Comparison of ENCODE assay signal across 7 mouse cellular contexts in genomic region chr11:60175371-60176181, GRCm38 (mm10). TPM values are rescaled to one million over a fixed set of nuclear protein-coding genes. Genes with fewer than 3 reads are reported as not detected.
DNase-seq lines count a peak whose midpoint lies in the region; ATAC-seq lines count a peak whose summit lies in the region.

No protein-coding gene starts in this region.

- ATAC-seq in megakaryocyte, adult 5-6 weeks (ENCODE audit: poor library complexity, severe bottlenecking), result peak; percentile 31

- DNase-seq in adrenal gland, adult 18-20 months (ENCODE audit: low spot score in 2 of 2), result peak; percentile 51 to 59
- DNase-seq in cerebellum, postnatal 36 days, result peak; percentile 75 to 79
- peak; percentile 76 for DNase-seq in gastrocnemius, postnatal 14 days
- DNase-seq in induced T-regulatory cell, adult 2 months (ENCODE audit: low read depth), result peak; percentile 51
- peak; percentile 69 to 83 for DNase-seq in left cerebral cortex, adult 9 months (ENCODE audit: low spot score in 2 of 2)
- peak; percentile 84 for DNase-seq in right cerebral cortex, postnatal 25 days

- intact Hi-C loops in gastrocnemius, postnatal 14 days (cut with DNase I; ENCODE audit: low total_unique reads), result loop anchor here (5.0 kb wide), 1 partner anchor 33 kb away; no protein-coding TSS in a partner anchor

RNA-seq across cellular contexts. Expression of gene Srebf1, which starts 46.8 kb away (rescaled TPM):
- 100 to 1,000 TPM; 141 to 185 TPM for total RNA-seq in adrenal gland, adult 18-20 months (2021)
- 10 to 100 TPM; 20.9 to 24.5 TPM for total RNA-seq in gastrocnemius, postnatal 14 days (2021)
- 27.5 and 37.3 TPM in 2 replicates for total RNA-seq in megakaryocyte, adult 5-6 weeks (2015)
- 27.6 and 43.3 TPM in 2 replicates for total RNA-seq in megakaryocyte, adult 5-6 weeks (2017)

Comparison
In these comparisons a context has a peak if more than half of its experiments do, and no peak if none do; other contexts are left out.
1. Peak in every context shown above with its lines: DNase-seq and ATAC-seq.